Mouse (Mus musculus): ENCODE results near the gene Vmn1r55. TPM values are rescaled to one million over a fixed set of nuclear protein-coding genes. Genes with fewer than 3 reads are reported as not detected.
"Not testable (repeated sequence)": the region's sequence is repeated elsewhere in the genome, so short reads cannot be mapped to it uniquely, and the experiment has no call there.

The Vmn1r55 gene
- polyA plus RNA-seq, 1 experiment from 2014 or later: 0.01 TPM

- ATAC-seq (replicated peaks; ENCODE audit: insufficient number of reproducible peaks, low FRiP score, low TSS enrichment, low read depth) (peak; percentile 96), DNase-seq (ENCODE audit: low spot score) (peak; percentile 97)
- Histone ChIP-seq H3K9me3 (replicated peaks; ENCODE audit: control insufficient read depth, low read length) (no peaks in the 10 kb centered on the region), H3K4me1 (ENCODE audit: control insufficient read depth, insufficient read depth, low read length) (no peaks in the 10 kb centered on the region), H3K27ac (replicated peaks; ENCODE audit: low read depth, low read length) (peak within 1 kb of the TSS; percentile 89), H3K27me3 (ENCODE audit: control insufficient read depth, insufficient read depth, low read length) (no peaks in the 10 kb centered on the region), H3K4me2 (ENCODE audit: low read depth, low read length) (peak within 1 kb of the TSS; percentile 69), H3K9ac (replicated peaks; ENCODE audit: low read length) (peak within 1 kb of the TSS; percentile 96), H3K36me3 (replicated peaks; ENCODE audit: control insufficient read depth, insufficient read depth, low read depth, low read length) (peaks cover 4% of the 10 kb centered on the region), H3K4me3 (ENCODE audit: low read depth, low read length) (peak within 1 kb of the TSS; percentile 98)
- under 1% methylated on average over 79 of the region's 81 CpGs for WGBS
Measured at GRCm38 (mm10) chr7:5080010-5080751, 69.3 kb downstream of the Vmn1r55 start, which contains the start of gene Epn1. Epn1 (plus strand) TSS chr7:5080235.

- H3K27me3 ChIP-seq (ENCODE audit: control insufficient read depth, insufficient read depth, low read length); H3K9me3 ChIP-seq (replicated peaks; ENCODE audit: control insufficient read depth, low read length); H3K4me1 ChIP-seq (ENCODE audit: control insufficient read depth, insufficient read depth, low read length); DNase-seq (ENCODE audit: low spot score); H3K36me3 ChIP-seq (replicated peaks; ENCODE audit: control insufficient read depth, insufficient read depth, low read depth, low read length); H3K27ac ChIP-seq (replicated peaks; ENCODE audit: low read depth, low read length); H3K9ac ChIP-seq (replicated peaks; ENCODE audit: low read length): not testable (repeated sequence)
- Histone ChIP-seq H3K4me3 (ENCODE audit: low read depth, low read length) (peak overlapping the region; percentile 98), H3K4me2 (ENCODE audit: low read depth, low read length) (peak overlapping the region; percentile 27; the same call in 1 of the 2 replicates)
- WGBS: 42% methylated on average over 9 of the region's 13 CpGs
- peak; percentile 50 for ATAC-seq (replicated peaks; ENCODE audit: insufficient number of reproducible peaks, low FRiP score, low TSS enrichment, low read depth)
Measured at GRCm38 (mm10) chr7:5079365-5080009, 70.0 kb downstream of the Vmn1r55 start.

Small RNA genes within 50 kb of the gene (microRNA-seq; reads per million reads assigned to microRNA genes)
- gene Gm26217 (ENCODE audit: borderline number of aligned reads): not detected

Other genes with a start within 250 kb of the Vmn1r55 start
- gene Gm36210, start 243.2 kb downstream of the Vmn1r55 start, polyA plus RNA-seq (2014; fragmentation: Nextera tagmentation; extraction: Ambion mirVana): 0.27 TPM in 1 of 2 replicates, not detected in the other
- 2.5 and 3.6 TPM in 2 replicates for gene Zfp628, start 234.5 kb downstream of the Vmn1r55 start, polyA plus RNA-seq (2014; fragmentation: Nextera tagmentation; extraction: Ambion mirVana)
- 2.7 and 2.8 TPM in 2 replicates for gene Nat14, start 227.6 kb downstream of the Vmn1r55 start, polyA plus RNA-seq (2014; fragmentation: Nextera tagmentation; extraction: Ambion mirVana)
- gene Ssc5d, start 223.9 kb downstream of the Vmn1r55 start, polyA plus RNA-seq (2014; fragmentation: Nextera tagmentation; extraction: Ambion mirVana): 0.97 and 1.2 TPM in 2 replicates
- 0.21 TPM in 1 of 2 replicates, not detected in the other for gene Sbk2, start 185.3 kb downstream of the Vmn1r55 start, polyA plus RNA-seq (2014; fragmentation: Nextera tagmentation; extraction: Ambion mirVana)
- gene Sbk3, start 178.5 kb downstream of the Vmn1r55 start, polyA plus RNA-seq (2014; fragmentation: Nextera tagmentation; extraction: Ambion mirVana): 0.06 TPM in 1 of 2 replicates, not detected in the other
- 25.3 and 28.4 TPM in 2 replicates for gene Zfp579, start 153.5 kb downstream of the Vmn1r55 start, polyA plus RNA-seq (2014; fragmentation: Nextera tagmentation; extraction: Ambion mirVana)
- gene Zfp524, start 135.3 kb downstream of the Vmn1r55 start, polyA plus RNA-seq (2014; fragmentation: Nextera tagmentation; extraction: Ambion mirVana): 7.5 and 9.4 TPM in 2 replicates
- 42.5 and 43.0 TPM in 2 replicates for gene Fiz1, start 135.0 kb downstream of the Vmn1r55 start, polyA plus RNA-seq (2014; fragmentation: Nextera tagmentation; extraction: Ambion mirVana)
- gene Gm44973, start 134.2 kb downstream of the Vmn1r55 start, polyA plus RNA-seq (2014; fragmentation: Nextera tagmentation; extraction: Ambion mirVana): 0.59 TPM in 1 of 2 replicates, not detected in the other
- 4.5 and 5.9 TPM in 2 replicates for gene Zfp865, start 129.3 kb downstream of the Vmn1r55 start, polyA plus RNA-seq (2014; fragmentation: Nextera tagmentation; extraction: Ambion mirVana)
- 14.9 and 15.1 TPM in 2 replicates for gene Ccdc106, start 129.1 kb downstream of the Vmn1r55 start, polyA plus RNA-seq (2014; fragmentation: Nextera tagmentation; extraction: Ambion mirVana)
- gene 4632433K11Rik, start 115.6 kb downstream of the Vmn1r55 start, polyA plus RNA-seq (2014; fragmentation: Nextera tagmentation; extraction: Ambion mirVana): not detected in 2 replicates
- 2.7 and 3.3 TPM in 2 replicates for gene Zfp784, start 111.2 kb downstream of the Vmn1r55 start, polyA plus RNA-seq (2014; fragmentation: Nextera tagmentation; extraction: Ambion mirVana)
- gene Zfp580, start 98.1 kb downstream of the Vmn1r55 start, polyA plus RNA-seq (2014; fragmentation: Nextera tagmentation; extraction: Ambion mirVana): 25.0 and 32.3 TPM in 2 replicates
- 156 and 164 TPM in 2 replicates for gene U2af2, start 87.5 kb downstream of the Vmn1r55 start, polyA plus RNA-seq (2014; fragmentation: Nextera tagmentation; extraction: Ambion mirVana)
- gene Epn1, start 69.4 kb downstream of the Vmn1r55 start, polyA plus RNA-seq (2014; fragmentation: Nextera tagmentation; extraction: Ambion mirVana): 46.3 and 51.3 TPM in 2 replicates
- not detected in 2 replicates for gene Rfpl4, start 32.7 kb downstream of the Vmn1r55 start, polyA plus RNA-seq (2014; fragmentation: Nextera tagmentation; extraction: Ambion mirVana)
- gene Rasl2-9, start 23.7 kb downstream of the Vmn1r55 start, polyA plus RNA-seq (2014; fragmentation: Nextera tagmentation; extraction: Ambion mirVana): 0.28 and 0.35 TPM in 2 replicates
- not detected in 2 replicates for gene Vmn1r56, start 47.1 kb upstream of the Vmn1r55 start, polyA plus RNA-seq (2014; fragmentation: Nextera tagmentation; extraction: Ambion mirVana)
- gene Vmn1r57, start 68.8 kb upstream of the Vmn1r55 start, polyA plus RNA-seq (2014; fragmentation: Nextera tagmentation; extraction: Ambion mirVana): not detected in 2 replicates
- not detected in 2 replicates for gene Gm5065, start 200.9 kb upstream of the Vmn1r55 start, polyA plus RNA-seq (2014; fragmentation: Nextera tagmentation; extraction: Ambion mirVana)
- gene Nlrp2, start 201.4 kb upstream of the Vmn1r55 start, polyA plus RNA-seq (2014; fragmentation: Nextera tagmentation; extraction: Ambion mirVana): not detected in 2 replicates

Measured in embryonic facial prominence, embryonic 11.5 days (tissue).